Comparison of ENCODE assay signal across 16 mouse cellular contexts in the genomic region with DNA sequence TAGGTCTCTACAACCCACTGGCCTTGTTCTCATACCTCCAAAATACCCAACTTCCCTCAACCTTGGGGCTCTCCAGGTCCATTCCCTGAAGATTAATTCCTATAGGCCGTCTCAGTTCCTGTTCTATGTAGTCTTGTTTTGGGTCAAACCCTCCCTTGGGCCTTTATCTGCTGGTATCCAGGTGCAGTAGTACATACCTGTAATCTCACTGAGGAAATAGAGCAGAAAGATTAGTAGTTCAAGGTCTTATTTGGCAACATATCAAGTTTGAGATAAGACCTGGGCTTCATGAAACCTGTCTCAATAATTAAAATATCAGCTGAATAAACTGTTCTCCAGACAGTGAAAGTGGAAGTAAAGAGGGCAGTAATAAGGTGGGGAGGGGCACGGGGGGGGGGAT. TPM values are rescaled to one million over a fixed set of nuclear protein-coding genes. Genes with fewer than 3 reads are reported as not detected.
DNase-seq lines count a peak whose midpoint lies in the region; ATAC-seq and TF ChIP-seq lines count a peak whose summit lies in the region.
"Had no signal": no experiment of that assay in that cellular context is flagged by ENCODE, and none has a peak within 500 bp of the region (broad histone marks: within the 10 kb centered on the region; RNA-seq: fewer than 3 reads in every experiment).

No protein-coding gene starts in this region.

- H3K27me3 ChIP-seq in embryonic facial prominence, embryonic 14.5 days (replicated peaks; ENCODE audit: control insufficient read depth, insufficient read depth, low read length): no peaks in the 10 kb centered on the region
- H3K27me3 ChIP-seq in embryonic facial prominence, embryonic 10.5 days (replicated peaks; ENCODE audit: low read depth, poor library complexity, severe bottlenecking): no peaks in the 10 kb centered on the region
- H3K27me3 ChIP-seq in hindbrain, embryonic 10.5 days (ENCODE audit: insufficient read depth, poor library complexity, severe bottlenecking): no peaks in the 10 kb centered on the region
- no peaks in the 10 kb centered on the region for H3K27me3 ChIP-seq in hindbrain, embryonic 13.5 days
- H3K27me3 ChIP-seq in midbrain, postnatal 0 days (ENCODE audit: insufficient read depth, low read length): no peaks in the 10 kb centered on the region
- H3K27me3 ChIP-seq in midbrain, embryonic 11.5 days (ENCODE audit: control insufficient read depth, insufficient read depth, low read length): no peaks in the 10 kb centered on the region
- no peaks in the 10 kb centered on the region for H3K27me3 ChIP-seq in liver, postnatal 0 days (ENCODE audit: insufficient read depth, low read length)
- H3K27me3 ChIP-seq: lung, embryonic 15.5 days; neural tube, embryonic 13.5 days had no signal

- intact Hi-C loops in left cerebral cortex, postnatal 10 days (cut with DNase I): no loop called here

- H3K4me2 ChIP-seq in embryonic facial prominence, embryonic 14.5 days (ENCODE audit: low read depth, low read length): no peak overlapping the region
- no peak overlapping the region for H3K4me2 ChIP-seq in hindbrain, embryonic 13.5 days
- 0 out of 2 replicates have a peak overlapping the region, but pooled peaks have one; percentile 4 for H3K4me2 ChIP-seq in midbrain, postnatal 0 days (ENCODE audit: low read depth, low read length, poor library complexity, severe bottlenecking)
- H3K4me2 ChIP-seq in midbrain, embryonic 11.5 days: no peak overlapping the region
- H3K4me2 ChIP-seq in liver, postnatal 0 days (ENCODE audit: low read depth, low read length): peak overlapping the region; percentile 39
- H3K4me2 ChIP-seq: neural tube, embryonic 13.5 days had no signal

- no peak for DNase-seq in embryonic facial prominence, embryonic 14.5 days (ENCODE audit: low spot score)
- no peak for DNase-seq in embryonic facial prominence, embryonic 10.5 days (ENCODE audit: low spot score)
- no peak for DNase-seq in hindbrain, embryonic 10.5 days (ENCODE audit: low spot score)
- no peak for DNase-seq in midbrain, postnatal 0 days (ENCODE audit: low spot score)
- no peak for DNase-seq in midbrain, embryonic 11.5 days (ENCODE audit: low spot score, missing footprints)
- no peak for DNase-seq in liver, postnatal 0 days
- DNase-seq in left cerebral cortex, postnatal 10 days (ENCODE audit: extremely low spot score in 1 of 2, low spot score in 2 of 2): no peak

- H3K36me3 ChIP-seq in embryonic facial prominence, embryonic 14.5 days (ENCODE audit: control insufficient read depth, insufficient read depth, low read length): no peaks in the 10 kb centered on the region
- H3K36me3 ChIP-seq in embryonic facial prominence, embryonic 10.5 days (replicated peaks): no peaks in the 10 kb centered on the region
- H3K36me3 ChIP-seq in hindbrain, embryonic 10.5 days: no peaks in the 10 kb centered on the region
- no peaks in the 10 kb centered on the region for H3K36me3 ChIP-seq in hindbrain, embryonic 13.5 days
- no peaks in the 10 kb centered on the region for H3K36me3 ChIP-seq in midbrain, postnatal 0 days (ENCODE audit: insufficient read depth, low read length)
- no peaks in the 10 kb centered on the region for H3K36me3 ChIP-seq in midbrain, embryonic 11.5 days (ENCODE audit: control insufficient read depth, insufficient read depth, low read length)
- H3K36me3 ChIP-seq in liver, postnatal 0 days (replicated peaks; ENCODE audit: insufficient read depth, low read length): no peaks in the 10 kb centered on the region
- H3K36me3 ChIP-seq: lung, embryonic 15.5 days; neural tube, embryonic 13.5 days had no signal

- H3K4me3 ChIP-seq in embryonic facial prominence, embryonic 14.5 days (ENCODE audit: low read depth, low read length): no peak overlapping the region
- H3K4me3 ChIP-seq in embryonic facial prominence, embryonic 10.5 days: no peak overlapping the region
- H3K4me3 ChIP-seq in hindbrain, embryonic 10.5 days: no peak overlapping the region
- no peak overlapping the region for H3K4me3 ChIP-seq in hindbrain, embryonic 13.5 days
- H3K4me3 ChIP-seq in midbrain, postnatal 0 days (ENCODE audit: low read depth, low read length): no peak overlapping the region
- H3K4me3 ChIP-seq in midbrain, embryonic 11.5 days (ENCODE audit: low read depth, low read length): no peak overlapping the region
- H3K4me3 ChIP-seq in liver, postnatal 0 days (ENCODE audit: low read depth, low read length): no peak overlapping the region
- H3K4me3 ChIP-seq: left cerebral cortex, adult 2 months; lung, embryonic 15.5 days; neural tube, embryonic 13.5 days had no signal

- WGBS in embryonic facial prominence, embryonic 14.5 days: 39% methylated on average over 2 of the region's 2 CpGs
- WGBS in embryonic facial prominence, embryonic 10.5 days: 54% methylated on average over 2 of the region's 2 CpGs
- 57% methylated on average over 2 of the region's 2 CpGs for WGBS in hindbrain, embryonic 10.5 days
- 57% methylated on average over 2 of the region's 2 CpGs for WGBS in hindbrain, embryonic 13.5 days
- 44% methylated on average over 2 of the region's 2 CpGs for WGBS in midbrain, postnatal 0 days
- WGBS in midbrain, embryonic 11.5 days: 61% methylated on average over 2 of the region's 2 CpGs
- 26% methylated on average over 2 of the region's 2 CpGs for WGBS in liver, postnatal 0 days (ENCODE audit: insufficient replicate concordance)

- 0 out of 2 replicates have a peak, but pooled peaks cover 3% of the 10 kb centered on the region for H3K4me1 ChIP-seq in embryonic facial prominence, embryonic 14.5 days (ENCODE audit: control insufficient read depth, insufficient read depth, low read length)
- H3K4me1 ChIP-seq in embryonic facial prominence, embryonic 10.5 days: peaks cover 30% of the 10 kb centered on the region
- peaks cover 26% of the 10 kb centered on the region for H3K4me1 ChIP-seq in hindbrain, embryonic 10.5 days (replicated peaks)
- peaks cover 17% of the 10 kb centered on the region; the same call in 1 of the 2 replicates for H3K4me1 ChIP-seq in hindbrain, embryonic 13.5 days (replicated peaks)
- H3K4me1 ChIP-seq in midbrain, postnatal 0 days (ENCODE audit: insufficient read depth, low read length): no peaks in the 10 kb centered on the region
- H3K4me1 ChIP-seq in midbrain, embryonic 11.5 days (ENCODE audit: control insufficient read depth, insufficient read depth, low read length): no peaks in the 10 kb centered on the region
- peaks cover 23% of the 10 kb centered on the region for H3K4me1 ChIP-seq in liver, postnatal 0 days (ENCODE audit: insufficient read depth)

- H3K9ac ChIP-seq in embryonic facial prominence, embryonic 14.5 days (ENCODE audit: low read depth, low read length): peak overlapping the region; percentile 27; the same call in 1 of the 2 replicates
- no peak overlapping the region for H3K9ac ChIP-seq in hindbrain, embryonic 13.5 days
- H3K9ac ChIP-seq in midbrain, postnatal 0 days (replicated peaks; ENCODE audit: low read length, poor library complexity, severe bottlenecking): no peak overlapping the region
- H3K9ac ChIP-seq in midbrain, embryonic 11.5 days (ENCODE audit: low read length): no peak overlapping the region
- H3K9ac ChIP-seq in liver, postnatal 0 days (replicated peaks): peak overlapping the region; percentile 38; the same call in 1 of the 2 replicates
- H3K9ac ChIP-seq: lung, embryonic 15.5 days had no signal

- no peak overlapping the region for H3K27ac ChIP-seq in embryonic facial prominence, embryonic 14.5 days (replicated peaks; ENCODE audit: low read depth, low read length)
- no peak overlapping the region; the same call in 1 of the 2 replicates for H3K27ac ChIP-seq in embryonic facial prominence, embryonic 10.5 days (replicated peaks)
- H3K27ac ChIP-seq in hindbrain, embryonic 10.5 days: peak overlapping the region; percentile 59; the same call in 1 of the 2 replicates
- no peak overlapping the region for H3K27ac ChIP-seq in hindbrain, embryonic 13.5 days
- no peak overlapping the region for H3K27ac ChIP-seq in midbrain, postnatal 0 days (ENCODE audit: low read depth, low read length)
- no peak overlapping the region for H3K27ac ChIP-seq in midbrain, embryonic 11.5 days (ENCODE audit: low read depth, low read length)
- H3K27ac ChIP-seq in liver, postnatal 0 days (ENCODE audit: low read depth): 0 out of 2 replicates have a peak overlapping the region, but pooled peaks have one; percentile 19
- H3K27ac ChIP-seq: left cerebral cortex, adult 2 months; neural tube, embryonic 13.5 days had no signal

- no peak for TF ChIP-seq CTCF in midbrain, postnatal 0 days (IDR thresholded peaks at IDR 0.05)
- no peak for TF ChIP-seq CTCF in liver, postnatal 0 days (IDR thresholded peaks at IDR 0.05; ENCODE audit: low read depth)

- ATAC-seq in embryonic facial prominence, embryonic 14.5 days (ENCODE audit: low read depth): no peak
- ATAC-seq in hindbrain, embryonic 13.5 days (ENCODE audit: low FRiP score): no peak
- ATAC-seq in midbrain, postnatal 0 days (ENCODE audit: low FRiP score): no peak
- no peak for ATAC-seq in midbrain, embryonic 11.5 days (ENCODE audit: low FRiP score)
- ATAC-seq in liver, postnatal 0 days: no peak
- ATAC-seq: forebrain, embryonic 16.5 days; hindbrain, embryonic 16.5 days had no signal

- no peaks in the 10 kb centered on the region for H3K9me3 ChIP-seq in embryonic facial prominence, embryonic 14.5 days (ENCODE audit: control insufficient read depth, low read length)
- H3K9me3 ChIP-seq in embryonic facial prominence, embryonic 10.5 days: no peaks in the 10 kb centered on the region
- H3K9me3 ChIP-seq in hindbrain, embryonic 10.5 days: no peaks in the 10 kb centered on the region
- H3K9me3 ChIP-seq in hindbrain, embryonic 13.5 days: no peaks in the 10 kb centered on the region
- H3K9me3 ChIP-seq in midbrain, postnatal 0 days (ENCODE audit: low read length): no peaks in the 10 kb centered on the region
- no peaks in the 10 kb centered on the region for H3K9me3 ChIP-seq in midbrain, embryonic 11.5 days (ENCODE audit: control insufficient read depth, low read length)
- no peaks in the 10 kb centered on the region for H3K9me3 ChIP-seq in liver, postnatal 0 days (ENCODE audit: low read length)
- H3K9me3 ChIP-seq: lung, embryonic 15.5 days; neural tube, embryonic 13.5 days had no signal

- no peak for TF ChIP-seq EP300 in liver, postnatal 0 days (IDR thresholded peaks at IDR 0.05; ENCODE audit: low read depth)

RNA-seq across cellular contexts. Expression of a gene that starts 9.9 kb away (rescaled TPM):
- 0.21 and 0.22 TPM in 2 replicates for polyA plus RNA-seq in embryonic facial prominence, embryonic 14.5 days (2014; fragmentation: Nextera tagmentation; extraction: Ambion mirVana)
- 0.11 and 0.16 TPM in 2 replicates for polyA plus RNA-seq in embryonic facial prominence, embryonic 10.5 days (2016; fragmentation: Nextera tagmentation; extraction: Ambion mirVana)
- 0.08 TPM in 1 of 2 replicates, not detected in the other for polyA plus RNA-seq in hindbrain, embryonic 10.5 days (2016; fragmentation: Nextera tagmentation; extraction: Ambion mirVana)
- 0.10 TPM in 1 of 2 replicates, not detected in the other for polyA plus RNA-seq in hindbrain, embryonic 13.5 days (2015; fragmentation: Nextera tagmentation; extraction: Ambion mirVana)
- total RNA-seq in midbrain, postnatal 0 days (2014; rRNA removed): not detected in 2 replicates
- polyA plus RNA-seq in midbrain, postnatal 0 days (2015; fragmentation: Nextera tagmentation; extraction: Ambion mirVana): not detected in 2 replicates
- polyA plus RNA-seq in midbrain, embryonic 11.5 days (2014; fragmentation: Nextera tagmentation; extraction: Ambion mirVana): 0.15 and 0.21 TPM in 2 replicates
- polyA plus RNA-seq in liver, postnatal 0 days (2015; fragmentation: Nextera tagmentation; extraction: Ambion mirVana): 0.06 and 0.08 TPM in 2 replicates
- not detected for total RNA-seq in left cerebral cortex, postnatal 10 days (2021)
- total RNA-seq: adrenal gland, postnatal 36 days; common myeloid progenitor, adult 5-6 weeks; gastrocnemius, postnatal 10 days; left cerebral cortex, adult 2 months had no signal
- polyA plus RNA-seq: forebrain, embryonic 16.5 days had no signal

RNA-seq across cellular contexts. Expression of a gene that starts 13.8 kb away (rescaled TPM):
- 159 and 164 TPM in 2 replicates for polyA plus RNA-seq in embryonic facial prominence, embryonic 14.5 days (2014; fragmentation: Nextera tagmentation; extraction: Ambion mirVana)
- polyA plus RNA-seq in embryonic facial prominence, embryonic 10.5 days (2016; fragmentation: Nextera tagmentation; extraction: Ambion mirVana): 173 and 174 TPM in 2 replicates
- 161 and 169 TPM in 2 replicates for polyA plus RNA-seq in hindbrain, embryonic 10.5 days (2016; fragmentation: Nextera tagmentation; extraction: Ambion mirVana)
- 116 and 121 TPM in 2 replicates for polyA plus RNA-seq in hindbrain, embryonic 13.5 days (2015; fragmentation: Nextera tagmentation; extraction: Ambion mirVana)
- 69.5 and 85.6 TPM in 2 replicates for total RNA-seq in midbrain, postnatal 0 days (2014; rRNA removed)
- polyA plus RNA-seq in midbrain, postnatal 0 days (2015; fragmentation: Nextera tagmentation; extraction: Ambion mirVana): 112 and 116 TPM in 2 replicates
- polyA plus RNA-seq in midbrain, embryonic 11.5 days (2014; fragmentation: Nextera tagmentation; extraction: Ambion mirVana): 146 and 149 TPM in 2 replicates
- polyA plus RNA-seq in liver, postnatal 0 days (2015; fragmentation: Nextera tagmentation; extraction: Ambion mirVana): 51.8 and 52.5 TPM in 2 replicates
- 10 to 100 TPM; 75.5 to 77.2 TPM for total RNA-seq in left cerebral cortex, postnatal 10 days (2021)

RNA-seq across cellular contexts. Expression of a gene that starts 23.9 kb away (rescaled TPM):
- polyA plus RNA-seq in embryonic facial prominence, embryonic 14.5 days (2014; fragmentation: Nextera tagmentation; extraction: Ambion mirVana): 5.7 and 5.9 TPM in 2 replicates
- 16.4 and 20.1 TPM in 2 replicates for polyA plus RNA-seq in embryonic facial prominence, embryonic 10.5 days (2016; fragmentation: Nextera tagmentation; extraction: Ambion mirVana)
- polyA plus RNA-seq in hindbrain, embryonic 10.5 days (2016; fragmentation: Nextera tagmentation; extraction: Ambion mirVana): 18.6 and 22.2 TPM in 2 replicates
- 22.4 and 23.5 TPM in 2 replicates for polyA plus RNA-seq in hindbrain, embryonic 13.5 days (2015; fragmentation: Nextera tagmentation; extraction: Ambion mirVana)
- total RNA-seq in midbrain, postnatal 0 days (2014; rRNA removed): 25.8 and 29.8 TPM in 2 replicates
- polyA plus RNA-seq in midbrain, postnatal 0 days (2015; fragmentation: Nextera tagmentation; extraction: Ambion mirVana): 16.7 and 18.4 TPM in 2 replicates
- 16.2 and 16.5 TPM in 2 replicates for polyA plus RNA-seq in midbrain, embryonic 11.5 days (2014; fragmentation: Nextera tagmentation; extraction: Ambion mirVana)
- 3.0 and 3.5 TPM in 2 replicates for polyA plus RNA-seq in liver, postnatal 0 days (2015; fragmentation: Nextera tagmentation; extraction: Ambion mirVana)
- total RNA-seq in left cerebral cortex, postnatal 10 days (2021): 10 to 100 TPM; 17.1 to 19.9 TPM

RNA-seq across cellular contexts. Expression of a gene that starts 37.2 kb away (rescaled TPM):
- polyA plus RNA-seq in embryonic facial prominence, embryonic 14.5 days (2014; fragmentation: Nextera tagmentation; extraction: Ambion mirVana): 80.4 and 84.2 TPM in 2 replicates
- polyA plus RNA-seq in embryonic facial prominence, embryonic 10.5 days (2016; fragmentation: Nextera tagmentation; extraction: Ambion mirVana): 93.3 and 93.4 TPM in 2 replicates
- 101 and 108 TPM in 2 replicates for polyA plus RNA-seq in hindbrain, embryonic 10.5 days (2016; fragmentation: Nextera tagmentation; extraction: Ambion mirVana)
- 206 and 217 TPM in 2 replicates for polyA plus RNA-seq in hindbrain, embryonic 13.5 days (2015; fragmentation: Nextera tagmentation; extraction: Ambion mirVana)
- 416 and 487 TPM in 2 replicates for total RNA-seq in midbrain, postnatal 0 days (2014; rRNA removed)
- 303 and 316 TPM in 2 replicates for polyA plus RNA-seq in midbrain, postnatal 0 days (2015; fragmentation: Nextera tagmentation; extraction: Ambion mirVana)
- 93.6 and 102 TPM in 2 replicates for polyA plus RNA-seq in midbrain, embryonic 11.5 days (2014; fragmentation: Nextera tagmentation; extraction: Ambion mirVana)
- 20.5 and 24.7 TPM in 2 replicates for polyA plus RNA-seq in liver, postnatal 0 days (2015; fragmentation: Nextera tagmentation; extraction: Ambion mirVana)
- total RNA-seq in left cerebral cortex, postnatal 10 days (2021): 100 to 1,000 TPM; 320 to 333 TPM

Comparison
In these comparisons a context has a peak if more than half of its experiments do, and no peak if none do; other contexts are left out.
1. H3K27ac ChIP-seq: peak in hindbrain, embryonic 10.5 days (single experiment) and liver, postnatal 0 days (single experiment); none in embryonic facial prominence, embryonic 14.5 days (single experiment), embryonic facial prominence, embryonic 10.5 days (single experiment), hindbrain, embryonic 13.5 days (single experiment), midbrain, postnatal 0 days (single experiment) and midbrain, embryonic 11.5 days (single experiment).
2. H3K4me2 ChIP-seq: peak in midbrain, postnatal 0 days (single experiment) and liver, postnatal 0 days (single experiment); none in embryonic facial prominence, embryonic 14.5 days (single experiment), hindbrain, embryonic 13.5 days (single experiment) and midbrain, embryonic 11.5 days (single experiment).
3. H3K9ac ChIP-seq: peak in embryonic facial prominence, embryonic 14.5 days (single experiment) and liver, postnatal 0 days (single experiment); none in hindbrain, embryonic 13.5 days (single experiment), midbrain, postnatal 0 days (single experiment) and midbrain, embryonic 11.5 days (single experiment).